Mouse (Mus musculus) midbrain, embryonic 15.5 days (tissue): Measurements from ENCODE around the gene Cc2d1a. TPM values are rescaled to one million over a fixed set of nuclear protein-coding genes. Genes with fewer than 3 reads are reported as not detected.

Experiments used
- ATAC-seq: fragments of 200-750 bp; cut with Nextera tagmentation; replicated peaks from 2 replicates; pipeline ENCODE4 v1.8.0; 2017; ENCODE audit warnings: moderate TSS enrichment
- H3K27ac ChIP-seq: fragments of 300-500 bp; sonication (generic); 2 replicates; pipeline ENCODE4 v1.5.1; 2015; ENCODE audit warnings: mild to moderate bottlenecking, inconsistent platforms
- H3K27me3 ChIP-seq: fragments of 300-500 bp; sonication (generic); replicated peaks from 2 replicates; pipeline ENCODE4 v1.6.1; 2015; ENCODE audit warnings: inconsistent platforms
- H3K36me3 ChIP-seq: fragments of 300-500 bp; sonication (generic); replicated peaks from 2 replicates; pipeline ENCODE4 v1.6.1; 2015; ENCODE audit warnings: inconsistent platforms
- H3K4me1 ChIP-seq: fragments of 300-500 bp; sonication (generic); 2 replicates; pipeline ENCODE4 v1.6.1; 2015; ENCODE audit warnings: inconsistent platforms
- H3K4me2 ChIP-seq: fragments of 300-500 bp; sonication (generic); 2 replicates; pipeline ENCODE4 v1.6.1; 2015; ENCODE audit warnings: inconsistent platforms, mild to moderate bottlenecking, moderate library complexity
- H3K4me3 ChIP-seq: fragments of 300-500 bp; sonication (generic); 2 replicates; pipeline ENCODE4 v1.5.1; 2015; ENCODE audit warnings: mild to moderate bottlenecking, inconsistent platforms
- H3K9ac ChIP-seq: fragments of 300-500 bp; sonication (generic); 2 replicates; pipeline ENCODE4 v1.6.1; 2015; ENCODE audit warnings: mild to moderate bottlenecking, inconsistent platforms
- H3K9me3 ChIP-seq: fragments of 300-500 bp; sonication (generic); 2 replicates; pipeline ENCODE4 v1.6.1; 2016; ENCODE audit warnings: inconsistent platforms
- WGBS: fragments of 180-500 bp; shearing (Covaris S2); methylation state at CpG from one replicate; pipeline ENCODE4 v1.1.7; 2015; ENCODE audit warnings: mixed read lengths; 5-methylcytosine and 5-hydroxymethylcytosine counted together
- polyA plus RNA-seq: library from polyadenylated mRNA; unstranded; fragments of >200 nt; fragmentation: Nextera tagmentation; extraction: Ambion mirVana; gene quantifications from 2 replicates; pipeline ENCODE4 v1.2.1, GENCODE M21; 2015

Cc2d1a gene
- polyA plus RNA-seq, 1 experiment from 2014 or later, result 53.3 TPM

GRCm38 (mm10) chr8:84126742-84127141 is 21.0 kb downstream of the Cc2d1a start:
- Histone ChIP-seq H3K4me3 (no peak overlapping the region), H3K27me3 (no peaks in the 10 kb centered on the region), H3K36me3 (0 out of 2 replicates have a peak, but pooled peaks cover 1% of the 10 kb centered on the region), H3K4me1 (peaks cover 5% of the 10 kb centered on the region; the same call in 1 of the 2 replicates), H3K4me2 (no peak overlapping the region), H3K9me3 (no peaks in the 10 kb centered on the region), H3K9ac (no peak overlapping the region), H3K27ac (no peak overlapping the region)
- ATAC-seq, result no peak
- WGBS, result 66% methylated on average over 2 of the region's 2 CpGs

GRCm38 (mm10) chr8:84125656-84126055 is 22.1 kb downstream of the Cc2d1a start, which contains the start of gene Podnl1:
Gene Podnl1 (plus strand): TSS chr8:84125989.
- WGBS, result 63% methylated on average over 9 of the region's 9 CpGs
- Histone ChIP-seq H3K9ac (no peak within 1 kb of the TSS), H3K27ac (no peak within 1 kb of the TSS), H3K4me1 (peaks cover 1% of the 10 kb centered on the region; the same call in 1 of the 2 replicates), H3K4me2 (no peak within 1 kb of the TSS), H3K36me3 (no peaks in the 10 kb centered on the region), H3K27me3 (no peaks in the 10 kb centered on the region), H3K4me3 (no peak within 1 kb of the TSS), H3K9me3 (no peaks in the 10 kb centered on the region)
- ATAC-seq, result no peak

- Histone ChIP-seq H3K9me3 (no peaks in the 10 kb centered on the region), H3K36me3 (no peaks in the 10 kb centered on the region), H3K9ac (no peak overlapping the region), H3K27me3 (no peaks in the 10 kb centered on the region), H3K27ac (no peak overlapping the region), H3K4me2 (no peak overlapping the region), H3K4me3 (no peak overlapping the region), H3K4me1 (no peaks in the 10 kb centered on the region)
- 83% methylated on average over 3 of the region's 3 CpGs for WGBS
- ATAC-seq, result no peak
Observed at GRCm38 (mm10) chr8:84122151-84122550, 25.6 kb downstream of the Cc2d1a start.

- 78% methylated on average over 6 of the region's 6 CpGs for WGBS
- Histone ChIP-seq H3K27me3 (no peaks in the 10 kb centered on the region), H3K36me3 (no peaks in the 10 kb centered on the region), H3K9me3 (no peaks in the 10 kb centered on the region), H3K9ac (no peak overlapping the region), H3K4me1 (no peaks in the 10 kb centered on the region), H3K4me2 (no peak overlapping the region), H3K4me3 (no peak overlapping the region), H3K27ac (no peak overlapping the region)
- no peak for ATAC-seq
Observed at GRCm38 (mm10) chr8:84115646-84116045, 32.1 kb downstream of the Cc2d1a start.

- no peak overlapping the region for H3K4me3 ChIP-seq
- H3K36me3 ChIP-seq, result peaks cover 4% of the 10 kb centered on the region; the same call in 1 of the 2 replicates
- H3K9me3 ChIP-seq, result no peaks in the 10 kb centered on the region
- WGBS, result 96% methylated on average over 6 of the region's 6 CpGs
- H3K27me3 ChIP-seq, result no peaks in the 10 kb centered on the region
- ATAC-seq, result no peak
- no peak overlapping the region for H3K4me2 ChIP-seq
- peaks cover 25% of the 10 kb centered on the region for H3K4me1 ChIP-seq
- H3K27ac ChIP-seq, result no peak overlapping the region
- H3K9ac ChIP-seq, result no peak overlapping the region
Observed at GRCm38 (mm10) chr8:84106216-84107040, 41.3 kb downstream of the Cc2d1a start.

GRCm38 (mm10) chr8:84105676-84106075 is 42.1 kb downstream of the Cc2d1a start:
- peaks cover 29% of the 10 kb centered on the region for H3K4me1 ChIP-seq
- peak overlapping the region; percentile 79; the same call in 1 of the 2 replicates for H3K27ac ChIP-seq
- H3K9me3 ChIP-seq, result no peaks in the 10 kb centered on the region
- H3K4me2 ChIP-seq, result no peak overlapping the region
- WGBS, result 85% methylated on average over 2 of the region's 2 CpGs
- ATAC-seq, result no peak
- H3K27me3 ChIP-seq, result no peaks in the 10 kb centered on the region
- H3K4me3 ChIP-seq, result no peak overlapping the region
- H3K36me3 ChIP-seq, result peaks cover 4% of the 10 kb centered on the region; the same call in 1 of the 2 replicates
- no peak overlapping the region for H3K9ac ChIP-seq

GRCm38 (mm10) chr8:84104697-84105609 is 42.8 kb downstream of the Cc2d1a start, which contains the start of gene Dcaf15:
Gene Dcaf15 (minus strand): TSS chr8:84104768.
- Histone ChIP-seq H3K4me3 (peak within 1 kb of the TSS; percentile 56), H3K27me3 (no peaks in the 10 kb centered on the region), H3K9me3 (no peaks in the 10 kb centered on the region), H3K36me3 (peaks cover 4% of the 10 kb centered on the region; the same call in 1 of the 2 replicates), H3K9ac (peak within 1 kb of the TSS; percentile 62), H3K27ac (peak within 1 kb of the TSS; percentile 93), H3K4me1 (peaks cover 29% of the 10 kb centered on the region), H3K4me2 (peak within 1 kb of the TSS; percentile 67)
- peak; percentile 97 for ATAC-seq
- WGBS, result 6% methylated on average over 41 of the region's 42 CpGs

- Histone ChIP-seq H3K4me2 (peak overlapping the region; percentile 67), H3K4me1 (peaks cover 29% of the 10 kb centered on the region), H3K27ac (peak overlapping the region; percentile 93), H3K9ac (peak overlapping the region; percentile 62), H3K4me3 (peak overlapping the region; percentile 56), H3K9me3 (no peaks in the 10 kb centered on the region), H3K27me3 (no peaks in the 10 kb centered on the region), H3K36me3 (peaks cover 4% of the 10 kb centered on the region; the same call in 1 of the 2 replicates)
- ATAC-seq, result peak; percentile 85
- under 1% methylated on average over 20 of the region's 29 CpGs for WGBS
Observed at GRCm38 (mm10) chr8:84104221-84104620, 43.5 kb downstream of the Cc2d1a start.

- H3K27me3 ChIP-seq, result no peaks in the 10 kb centered on the region
- no peak for ATAC-seq
- no peaks in the 10 kb centered on the region for H3K9me3 ChIP-seq
- H3K9ac ChIP-seq, result peak overlapping the region; percentile 62
- peaks cover 6% of the 10 kb centered on the region; the same call in 1 of the 2 replicates for H3K36me3 ChIP-seq
- 28% methylated on average over 3 of the region's 3 CpGs for WGBS
- peak overlapping the region; percentile 56 for H3K4me3 ChIP-seq
- peak overlapping the region; percentile 67 for H3K4me2 ChIP-seq
- H3K27ac ChIP-seq, result peak overlapping the region; percentile 93
- peaks cover 29% of the 10 kb centered on the region for H3K4me1 ChIP-seq
Observed at GRCm38 (mm10) chr8:84103601-84104000, 44.1 kb downstream of the Cc2d1a start.

- Histone ChIP-seq H3K4me1 (peaks cover 29% of the 10 kb centered on the region), H3K36me3 (peaks cover 12% of the 10 kb centered on the region; the same call in 1 of the 2 replicates), H3K27ac (no peak overlapping the region), H3K27me3 (no peaks in the 10 kb centered on the region), H3K4me3 (no peak overlapping the region), H3K9ac (no peak overlapping the region), H3K9me3 (no peaks in the 10 kb centered on the region), H3K4me2 (no peak overlapping the region)
- no peak for ATAC-seq
- 93% methylated on average over 25 of the region's 25 CpGs for WGBS
Observed at GRCm38 (mm10) chr8:84101476-84102270, 46.1 kb downstream of the Cc2d1a start.

- 96% methylated on average over 7 of the region's 7 CpGs for WGBS
- Histone ChIP-seq H3K9me3 (no peaks in the 10 kb centered on the region), H3K27ac (no peak overlapping the region), H3K4me3 (no peak overlapping the region), H3K4me1 (peaks cover 23% of the 10 kb centered on the region), H3K36me3 (peaks cover 29% of the 10 kb centered on the region; the same call in 1 of the 2 replicates), H3K27me3 (no peaks in the 10 kb centered on the region), H3K9ac (no peak overlapping the region), H3K4me2 (no peak overlapping the region)
- ATAC-seq, result no peak
Observed at GRCm38 (mm10) chr8:84098376-84098775, 49.4 kb downstream of the Cc2d1a start.
